In genomic region chr5:24649701-24650100, GRCm38 (mm10) we compare ENCODE assay signal across 15 mouse cellular contexts.
"Had no signal": no experiment of that assay in that cellular context is flagged by ENCODE, and none has a peak within 500 bp of the region (broad histone marks: within the 10 kb centered on the region; RNA-seq: fewer than 3 reads in every experiment).

No protein-coding gene starts in this region.

- H3K4me3 ChIP-seq: neural tube, embryonic 15.5 days; stomach, embryonic 15.5 days had no signal

- H3K4me2 ChIP-seq: neural tube, embryonic 15.5 days; stomach, embryonic 15.5 days had no signal

- DNase-seq: retina, postnatal 1 day; right cerebral cortex, adult 18-20 months; right cerebral cortex, postnatal 14 days; right cerebral cortex, postnatal 25 days; right cerebral cortex, postnatal 4 days; spleen, adult 18-20 months; thymus, adult 18-20 months; thymus, adult 2 months; thymus, postnatal 14 days; thymus, postnatal 25 days; thymus, postnatal 36 days; thymus, postnatal 4 days had no signal

- H3K9me3 ChIP-seq: neural tube, embryonic 15.5 days; stomach, embryonic 15.5 days had no signal

- H3K27ac ChIP-seq: neural tube, embryonic 15.5 days; stomach, embryonic 15.5 days; stomach, postnatal 0 days had no signal

- H3K4me1 ChIP-seq: stomach, embryonic 15.5 days had no signal

- H3K27me3 ChIP-seq: stomach, embryonic 15.5 days had no signal

- H3K36me3 ChIP-seq: neural tube, embryonic 15.5 days; stomach, embryonic 15.5 days had no signal

- H3K9ac ChIP-seq: neural tube, embryonic 15.5 days; stomach, embryonic 15.5 days had no signal
